Mouse (Mus musculus): ENCODE results near the gene Cnih3. TPM values are rescaled to one million over a fixed set of nuclear protein-coding genes. Genes with fewer than 3 reads are reported as not detected.

The Cnih3 gene
- 10 to 100 TPM; 51.7 to 55.9 TPM for total RNA-seq (2021)

DNA sequence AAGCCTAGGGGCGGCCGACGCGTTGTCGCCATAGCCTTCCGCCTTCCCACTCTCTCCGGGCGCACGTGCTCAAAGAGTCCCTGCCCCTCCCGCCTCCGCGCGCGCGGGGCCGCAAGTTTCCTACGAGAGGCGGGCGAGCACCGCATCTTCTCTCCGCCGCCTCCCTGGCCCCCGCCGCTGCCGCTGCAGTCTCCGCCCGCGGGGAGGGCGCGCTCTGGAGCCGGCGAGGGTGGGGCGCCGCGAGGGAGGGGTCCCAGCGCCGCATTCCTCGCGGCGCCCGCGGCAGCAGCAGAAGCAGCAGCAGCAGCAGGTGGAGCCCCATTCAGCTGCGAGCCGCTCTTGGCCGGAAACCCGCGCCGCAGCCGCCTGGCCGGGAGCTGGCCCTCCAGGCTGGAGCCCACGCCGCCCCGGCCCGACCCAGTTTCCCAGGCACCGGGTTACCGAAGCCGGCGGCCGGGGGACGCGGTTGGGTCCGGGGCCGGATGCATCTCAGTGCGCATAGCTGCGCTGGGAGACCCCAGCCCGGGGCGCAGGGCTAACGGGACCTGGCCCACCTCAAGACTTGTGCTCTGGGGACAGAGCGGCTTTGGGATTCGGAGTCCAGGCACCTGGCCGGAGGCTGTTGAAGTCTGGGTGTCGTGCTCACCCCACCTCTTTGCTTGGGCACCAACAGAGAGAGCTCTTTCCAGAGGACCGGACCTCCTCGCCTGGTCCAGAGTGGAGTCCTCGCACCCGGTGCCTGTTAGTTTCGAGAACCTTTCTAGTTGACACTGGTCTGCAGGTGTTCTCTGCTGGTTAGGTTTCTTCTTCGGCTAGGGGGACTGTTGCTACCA is at the start of gene Cnih3:
TSS of gene Cnih3 (plus strand) at position 262 of the 833 bp plus-strand sequence.
- DNase-seq: peak; percentile 57
- intact Hi-C loops (cut with DNase I): no loop called here

DNA sequence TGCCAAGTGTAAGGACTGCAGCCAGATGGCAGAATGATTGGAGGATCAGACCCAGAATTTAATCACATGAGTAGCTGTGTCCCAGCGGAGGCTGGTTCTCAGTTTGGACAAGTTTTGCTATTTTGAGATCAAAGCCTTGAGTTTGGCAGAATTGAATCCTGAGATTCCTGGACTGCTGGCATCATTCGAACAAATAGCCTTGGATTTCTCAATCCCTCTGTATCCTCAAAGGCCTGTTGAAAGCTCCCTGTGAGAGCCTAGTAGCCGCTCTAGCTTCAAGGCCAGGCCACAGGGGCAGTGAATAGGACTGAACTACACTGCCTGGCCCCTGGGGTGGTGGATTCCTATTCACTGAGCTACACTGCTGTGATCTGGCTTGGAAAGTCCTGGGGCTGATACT is 44.4 kb upstream of the Cnih3 start:
- DNase-seq: no peak
- intact Hi-C loops (cut with DNase I): no loop called here

DNA sequence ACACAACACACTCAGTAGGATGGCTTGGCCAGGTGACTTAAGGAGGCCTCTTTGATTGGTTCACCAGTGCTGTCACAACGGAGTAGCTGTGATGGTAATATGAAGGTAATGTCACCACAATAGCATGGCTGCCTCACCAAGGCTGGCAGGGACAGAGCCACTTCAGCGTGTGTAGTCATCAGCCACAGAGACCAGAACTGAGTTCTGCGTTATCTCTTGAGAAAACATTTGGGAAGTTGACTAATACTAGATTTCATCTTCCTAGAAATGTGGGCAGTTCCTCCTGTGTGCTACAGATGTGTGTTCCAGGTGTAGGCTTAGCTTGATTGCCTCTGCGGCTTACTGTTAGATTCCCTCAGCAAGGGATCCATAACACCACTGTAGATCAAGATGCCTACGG is 41.7 kb upstream of the Cnih3 start:
- no peak for DNase-seq
- intact Hi-C loops (cut with DNase I): no loop called here

DNA sequence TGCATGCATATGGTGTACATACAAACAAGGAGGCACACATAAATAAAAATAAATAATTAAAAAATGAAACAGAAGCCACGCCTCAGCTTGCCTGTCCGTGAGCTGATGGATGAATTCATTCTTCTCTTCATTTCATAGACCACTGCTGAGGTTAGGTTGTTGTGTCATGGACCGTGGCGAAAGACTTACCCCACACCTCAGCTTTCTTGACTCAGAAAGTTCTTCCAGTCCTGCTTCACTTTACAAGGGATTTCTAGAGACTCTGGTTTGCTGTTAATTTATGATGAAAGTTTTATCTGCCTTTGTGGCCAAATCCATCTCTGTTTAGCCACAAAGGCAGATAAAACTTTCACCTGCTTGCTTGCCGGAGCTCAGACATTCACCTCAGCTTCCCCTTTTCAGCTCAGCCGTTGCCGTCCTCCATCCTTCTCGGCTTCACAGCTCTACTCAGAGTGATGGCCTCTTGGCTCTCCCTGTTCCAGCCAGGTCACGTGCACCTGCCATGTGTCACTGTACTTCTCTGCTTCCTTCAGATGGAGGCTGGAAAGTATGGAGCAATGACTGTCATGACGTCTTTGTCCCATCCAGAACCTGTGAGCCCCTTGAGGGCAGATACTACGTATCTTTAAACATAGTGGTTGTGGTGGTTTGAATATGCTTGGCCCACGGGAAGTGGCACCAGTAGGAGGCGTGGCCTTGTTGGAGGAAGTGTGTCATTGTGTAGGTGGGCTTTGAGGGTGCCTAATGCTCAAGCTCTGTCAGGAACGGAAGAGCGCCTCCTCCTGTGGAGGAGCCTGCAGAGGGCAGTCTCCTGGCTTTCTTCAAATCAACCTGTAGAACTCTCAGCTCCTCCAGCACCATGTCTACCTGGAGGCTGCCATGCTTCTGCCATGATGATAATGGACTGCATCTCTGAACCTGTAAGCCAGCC is 40.0 kb upstream of the Cnih3 start:
- DNase-seq: no peak
- intact Hi-C loops (cut with DNase I): no loop called here

DNA sequence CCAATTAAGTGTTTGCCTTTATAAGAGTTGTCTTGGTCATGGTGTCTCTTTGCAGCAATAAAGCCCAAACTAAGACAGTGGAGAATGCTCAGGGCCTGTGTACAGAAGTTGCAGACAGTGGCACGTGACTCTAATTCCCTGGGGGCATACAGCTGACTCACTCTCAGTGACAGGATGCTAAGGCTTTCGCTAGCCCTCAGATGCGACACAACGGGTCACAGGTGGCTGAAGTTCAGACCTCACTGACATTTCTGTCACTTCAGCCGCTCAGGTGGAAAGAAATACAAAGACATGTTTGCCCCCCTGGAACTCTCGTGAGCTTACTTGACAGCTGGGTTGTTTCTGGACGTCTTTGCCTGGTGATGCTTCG is 39.4 kb upstream of the Cnih3 start:
- DNase-seq: no peak
- intact Hi-C loops (cut with DNase I): no loop called here

DNA sequence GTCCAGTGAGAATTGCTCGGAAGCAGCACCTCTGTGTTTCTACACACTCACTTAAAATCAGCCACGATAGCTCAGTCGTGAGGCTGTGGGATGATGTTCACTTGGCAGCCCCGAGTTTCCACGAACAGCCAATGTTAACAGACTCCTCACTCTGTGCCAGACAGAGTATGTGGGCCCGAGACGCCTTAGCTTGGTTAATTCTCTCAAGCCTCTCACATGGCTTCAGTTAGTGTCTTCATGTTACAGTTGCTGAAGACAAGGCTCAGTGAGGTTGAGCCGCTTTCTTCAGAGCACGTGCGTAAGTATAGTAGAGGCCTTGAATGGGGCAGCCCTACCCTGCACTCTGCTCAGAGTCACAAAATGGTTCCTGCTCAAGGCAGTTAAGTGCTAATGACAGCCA is 38.1 kb upstream of the Cnih3 start:
- DNase-seq: no peak

DNA sequence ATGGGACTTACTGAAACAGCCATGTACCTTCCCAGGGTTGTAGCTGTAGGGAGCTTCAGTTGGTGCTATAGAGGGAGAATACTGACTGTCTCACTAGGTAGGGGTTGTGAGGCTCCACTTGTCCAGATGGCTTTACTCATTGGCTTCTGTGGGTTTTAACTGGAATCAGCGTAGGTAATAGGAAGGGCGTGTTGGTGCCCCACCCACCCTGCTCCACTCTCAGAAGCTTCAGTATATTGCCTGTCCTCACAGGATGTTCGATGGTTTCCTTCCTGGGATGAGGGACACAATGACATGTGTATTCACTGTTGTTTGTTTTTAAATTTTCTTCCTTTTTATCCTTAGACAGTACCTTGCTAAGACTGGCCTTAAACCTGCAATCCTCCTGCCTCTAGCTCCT is 37.1 kb upstream of the Cnih3 start:
- intact Hi-C loops (cut with DNase I): no loop called here
- DNase-seq: no peak

More for the DNA sequence above, 38.1 kb upstream of the Cnih3 start:
- intact Hi-C loops (cut with DNase I): no loop called here

DNA sequence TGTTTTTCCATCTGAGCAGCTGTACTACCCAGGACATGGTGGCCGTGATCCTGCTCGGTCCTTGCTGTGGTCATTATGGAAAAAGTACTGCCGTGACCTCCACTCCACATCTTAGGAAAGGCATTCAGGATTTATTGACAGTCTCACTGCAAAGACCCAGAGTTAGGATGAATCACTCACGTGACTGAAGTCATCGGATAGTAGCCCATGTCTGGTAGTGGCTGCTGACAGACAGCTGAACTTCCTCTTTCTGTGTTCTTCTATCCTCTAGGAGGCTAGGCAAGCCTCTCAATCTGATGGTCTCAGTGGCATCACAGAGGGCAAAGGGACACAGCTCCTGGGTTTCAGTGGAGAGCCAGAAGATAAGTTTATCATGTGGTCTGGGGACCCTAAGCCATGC is 35.9 kb upstream of the Cnih3 start:
- intact Hi-C loops (cut with DNase I): no loop called here

DNA sequence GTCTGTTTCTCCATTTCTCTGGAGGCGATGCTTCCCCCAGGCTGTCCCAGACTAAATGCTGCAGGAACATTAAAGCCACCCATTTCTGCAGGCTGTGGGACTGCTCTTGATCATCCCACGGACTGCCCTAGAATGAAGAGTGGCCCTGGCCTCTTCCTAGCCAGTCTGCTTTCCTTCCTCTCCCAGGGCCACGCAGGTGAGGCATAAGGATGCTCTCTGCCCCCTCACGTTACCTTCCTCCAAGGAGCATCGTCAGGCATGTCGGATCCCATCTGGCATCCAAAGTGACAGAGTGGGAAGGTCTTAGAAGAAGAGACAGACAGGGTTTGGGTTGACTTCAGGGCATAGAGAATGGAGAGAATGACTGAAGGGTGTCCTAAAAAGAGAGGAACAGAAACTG is 33.0 kb upstream of the Cnih3 start:
- no peak for DNase-seq
- intact Hi-C loops (cut with DNase I): no loop called here

More for the DNA sequence above, 35.9 kb upstream of the Cnih3 start:
- no peak for DNase-seq

DNA sequence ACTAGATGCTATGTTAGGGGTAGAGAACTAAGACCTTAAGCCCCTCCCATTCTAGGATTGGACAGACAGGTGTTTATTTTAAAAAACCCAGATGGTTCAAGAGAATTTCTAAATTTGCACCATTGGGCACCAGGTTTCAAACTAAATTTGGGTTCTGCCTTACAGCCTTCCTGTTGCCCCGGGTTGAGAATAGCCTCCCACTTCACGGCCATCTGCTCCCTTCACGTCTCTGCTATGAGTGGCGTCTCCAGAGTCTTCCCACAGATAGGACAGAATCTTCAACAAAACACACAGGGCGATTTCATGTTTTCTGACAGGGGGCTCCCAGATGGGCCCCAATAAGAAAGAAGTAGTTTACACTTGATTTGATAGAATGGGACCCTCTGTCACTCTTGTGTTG is 31.3 kb upstream of the Cnih3 start:
- intact Hi-C loops (cut with DNase I): no loop called here
- no peak for DNase-seq

DNA sequence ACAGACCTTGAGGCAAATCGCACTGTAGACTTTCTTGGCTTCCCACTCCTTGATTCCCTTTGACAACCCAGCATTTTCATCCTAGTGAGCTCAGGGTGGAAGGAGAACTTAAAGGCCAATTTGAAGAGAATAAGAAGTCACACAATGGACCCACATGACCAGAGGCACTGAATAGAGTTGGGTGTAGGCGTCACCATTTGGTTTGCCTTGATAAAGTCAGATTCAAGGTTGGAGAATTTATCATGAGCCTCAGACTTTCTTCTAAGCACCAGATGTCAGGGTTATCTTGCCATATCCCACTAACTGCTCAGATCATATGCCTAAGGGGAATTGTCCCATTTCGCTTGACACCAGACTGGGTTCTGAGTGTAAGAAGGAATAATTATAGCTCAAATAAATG is 29.3 kb upstream of the Cnih3 start:
- intact Hi-C loops (cut with DNase I): no loop called here
- no peak for DNase-seq

DNA sequence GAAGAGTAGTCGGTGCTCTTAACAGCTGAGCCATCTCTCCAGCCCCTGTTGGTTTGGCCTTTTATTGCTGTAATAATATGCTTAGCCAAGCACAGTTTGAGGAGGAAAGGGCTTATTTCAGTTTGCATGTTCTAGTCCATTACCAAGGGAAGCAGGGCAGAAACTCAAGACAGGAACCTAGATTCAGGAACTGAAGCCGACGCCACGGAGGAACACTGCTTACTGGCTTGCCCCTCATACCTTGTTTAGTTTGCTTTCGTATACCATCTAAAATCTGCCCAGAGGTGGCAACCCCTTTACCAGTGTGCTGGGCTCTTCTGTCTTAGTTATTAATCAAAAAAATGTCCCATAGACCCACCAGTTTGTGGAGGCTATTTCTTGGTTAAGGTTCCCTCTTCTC is 25.3 kb upstream of the Cnih3 start:
- intact Hi-C loops (cut with DNase I): no loop called here
- no peak for DNase-seq

DNA sequence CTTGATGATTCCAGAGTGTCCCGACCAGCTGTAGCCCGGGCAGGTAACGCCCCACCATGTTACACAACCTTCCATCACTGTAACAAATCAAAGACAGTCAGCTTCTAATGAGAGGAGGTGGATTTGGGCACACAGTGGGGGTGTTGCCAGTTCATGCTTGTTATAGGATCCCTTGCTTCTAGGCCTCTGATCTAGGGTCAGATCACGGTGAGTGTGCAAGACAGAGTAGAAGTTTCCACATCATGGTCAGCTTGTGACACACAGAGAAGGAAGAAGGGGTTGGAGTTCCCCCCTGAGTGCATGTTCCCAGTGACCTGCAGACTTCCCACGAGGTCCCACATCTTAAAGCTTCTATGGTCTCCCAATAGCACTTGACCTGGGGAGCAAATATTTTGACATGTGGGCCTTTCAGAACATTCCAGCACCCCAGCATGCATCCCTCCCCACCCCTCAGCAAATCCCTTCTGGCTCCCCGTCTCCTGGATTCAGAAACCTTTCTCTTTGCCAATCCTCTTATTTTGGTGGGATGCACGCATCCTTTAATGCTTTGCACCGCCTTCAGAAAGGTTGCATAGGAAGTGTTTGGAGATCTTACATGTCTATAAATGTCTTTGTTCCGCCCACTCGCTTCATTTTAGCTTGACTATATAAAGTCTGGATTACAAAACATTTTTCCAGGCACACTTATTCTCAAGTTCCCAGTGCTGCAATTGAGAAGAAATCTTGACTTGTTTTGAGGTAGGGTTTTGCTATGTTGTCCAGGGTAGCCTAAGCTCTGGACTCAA is 24.6 kb upstream of the Cnih3 start:
- DNase-seq: no peak
- intact Hi-C loops (cut with DNase I): no loop called here

DNA sequence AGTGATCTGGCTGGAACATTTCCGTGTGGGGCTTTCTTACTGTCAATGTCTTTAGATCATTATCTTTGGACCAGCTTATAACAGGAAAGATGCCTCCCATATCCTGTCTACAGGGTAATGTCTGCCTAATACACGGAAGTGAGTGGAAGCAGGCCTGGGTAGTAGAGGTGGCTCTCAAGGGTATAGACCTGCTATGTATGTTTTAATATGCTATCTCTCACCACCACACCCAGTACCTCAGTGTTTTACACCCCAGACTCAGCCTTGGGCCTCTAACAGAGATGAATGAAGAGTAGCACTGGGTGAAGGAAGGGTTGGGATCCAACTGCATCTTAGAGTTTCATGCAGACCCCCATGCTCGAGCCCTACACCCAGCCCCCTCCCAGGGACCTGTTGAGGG is 23.3 kb upstream of the Cnih3 start:
- intact Hi-C loops (cut with DNase I): no loop called here
- DNase-seq: no peak

DNA sequence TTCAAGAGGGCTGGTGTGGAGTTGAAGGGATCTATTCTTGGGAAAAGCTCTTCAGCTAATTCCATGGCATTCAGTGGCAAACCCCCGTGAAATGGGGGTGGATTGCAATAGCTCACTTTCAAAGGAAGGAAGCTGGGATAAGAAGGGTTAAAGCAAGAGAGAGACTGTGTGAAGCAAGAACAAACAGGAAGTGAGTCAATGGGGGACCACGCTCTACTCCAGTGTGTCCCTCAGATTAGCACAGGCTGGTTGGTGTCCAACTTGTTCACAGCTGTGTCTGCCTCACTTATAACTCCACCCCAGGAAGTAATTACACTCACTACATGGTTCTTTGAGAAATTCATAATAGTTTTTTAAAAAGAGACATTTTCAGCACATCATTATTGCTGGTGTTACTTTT is 19.8 kb upstream of the Cnih3 start:
- no peak for DNase-seq
- intact Hi-C loops (cut with DNase I): no loop called here

DNA sequence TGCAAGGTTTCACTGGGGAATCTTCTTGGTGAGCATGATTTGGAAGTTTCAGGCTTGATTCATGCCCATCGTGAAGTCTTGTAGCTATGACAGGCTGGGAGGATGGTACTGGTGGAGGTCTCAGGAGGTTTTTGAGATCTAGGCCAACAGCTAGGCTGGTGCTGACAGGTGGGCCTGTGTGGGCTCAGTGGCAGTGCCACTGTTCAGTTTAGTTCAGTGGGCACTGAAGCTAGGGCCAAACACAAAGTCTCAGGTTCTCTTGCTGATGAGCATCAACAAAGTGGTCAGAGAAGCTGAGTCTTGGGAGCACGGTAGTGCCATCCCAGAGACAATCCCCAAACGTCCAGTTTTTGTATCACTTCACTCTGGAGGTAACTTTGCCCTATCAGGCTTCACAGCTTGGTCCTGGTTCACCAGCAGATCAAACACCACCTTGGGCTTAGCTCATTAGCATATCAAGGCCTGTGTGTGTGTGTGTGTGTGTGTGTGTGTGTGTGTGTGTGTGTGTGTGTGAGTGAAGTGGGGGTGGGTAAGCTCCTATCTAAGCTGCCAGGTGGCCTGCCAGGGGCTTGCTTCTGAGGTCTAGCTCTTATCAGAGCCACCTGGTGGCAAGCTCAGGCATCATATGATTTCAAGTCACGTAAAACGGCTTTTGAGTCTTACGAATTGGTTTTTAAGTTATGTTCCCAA is 18.0 kb upstream of the Cnih3 start:
- DNase-seq: no peak
- intact Hi-C loops (cut with DNase I): no loop called here

DNA sequence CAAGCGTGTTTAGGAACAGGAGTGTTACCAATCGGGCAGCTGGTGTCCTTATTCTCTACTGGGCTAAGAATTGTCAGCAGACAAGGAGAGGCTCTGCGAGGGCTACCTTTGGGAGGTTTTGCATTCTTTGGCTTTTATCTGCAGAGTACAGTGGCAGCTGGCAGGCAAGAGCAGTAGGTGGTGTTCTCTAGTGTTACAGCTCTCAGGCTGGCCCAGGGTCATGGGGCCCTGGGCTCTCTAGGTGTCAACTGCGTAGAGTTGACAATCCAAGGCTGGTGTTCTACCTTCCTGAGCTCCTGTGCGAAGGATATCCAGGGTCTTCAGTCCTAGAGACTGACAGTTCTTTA is 17.4 kb upstream of the Cnih3 start:
- DNase-seq: no peak
- intact Hi-C loops (cut with DNase I): no loop called here

DNA sequence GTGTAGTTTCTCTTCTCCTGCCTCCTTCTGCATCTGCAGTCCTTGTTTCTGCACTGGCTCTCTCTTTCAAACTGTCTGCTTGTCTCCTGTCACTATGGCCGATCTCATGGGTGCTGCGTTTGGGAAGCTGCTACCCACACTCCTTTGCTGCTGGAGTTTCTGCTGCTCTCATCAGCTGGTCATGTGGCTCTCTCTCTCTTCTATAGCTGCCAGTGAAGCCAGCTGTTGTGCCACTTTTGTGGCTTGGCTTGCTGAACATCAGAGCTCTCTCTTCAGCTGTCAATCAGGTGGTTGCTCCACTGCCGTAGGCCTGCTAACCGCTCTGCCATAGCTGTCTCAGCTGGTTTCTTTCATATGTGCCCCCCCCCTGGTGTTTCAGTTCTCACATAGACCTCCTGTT is 17.0 kb upstream of the Cnih3 start:
- intact Hi-C loops (cut with DNase I): no loop called here
- DNase-seq: no peak

DNA sequence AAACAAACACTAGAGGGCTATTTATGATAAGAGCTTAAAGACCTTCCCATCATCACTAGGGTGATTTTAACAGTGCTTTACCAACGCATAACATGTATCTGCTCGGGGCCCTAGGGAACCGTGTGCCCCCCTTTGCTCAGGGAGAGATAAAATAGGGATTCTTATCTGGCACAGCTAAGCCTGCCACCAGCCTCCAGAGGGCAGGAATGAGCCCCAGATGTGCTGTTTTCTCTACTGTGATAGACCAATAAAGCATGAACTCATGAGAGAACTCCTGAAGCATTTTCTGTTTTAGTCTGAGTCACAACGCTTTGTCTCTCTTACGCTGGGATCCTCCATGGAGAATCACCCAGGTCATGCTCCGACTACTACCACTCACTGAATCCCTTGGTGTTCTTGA is 15.6 kb upstream of the Cnih3 start:
- intact Hi-C loops (cut with DNase I): no loop called here
- no peak for DNase-seq

DNA sequence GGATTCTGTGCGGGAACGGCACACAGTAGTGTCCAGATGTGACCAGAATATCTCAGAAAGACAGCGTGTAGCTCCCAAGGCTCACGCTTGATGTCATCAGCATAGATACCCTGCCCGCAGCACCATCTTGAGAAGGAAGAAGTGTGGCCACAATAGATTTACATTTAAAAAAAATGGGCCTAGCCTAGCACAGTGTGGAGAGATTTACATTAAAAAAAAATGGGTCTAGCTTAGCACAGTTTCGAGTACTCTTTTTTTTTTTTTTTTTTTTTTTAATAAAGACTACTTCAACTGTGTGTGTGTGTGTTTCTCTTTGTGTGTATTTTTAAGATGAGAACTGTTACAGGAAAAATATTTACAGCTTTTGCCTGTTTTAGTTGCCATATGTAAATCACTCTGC is 13.3 kb upstream of the Cnih3 start:
- intact Hi-C loops (cut with DNase I): no loop called here
- no peak for DNase-seq

DNA sequence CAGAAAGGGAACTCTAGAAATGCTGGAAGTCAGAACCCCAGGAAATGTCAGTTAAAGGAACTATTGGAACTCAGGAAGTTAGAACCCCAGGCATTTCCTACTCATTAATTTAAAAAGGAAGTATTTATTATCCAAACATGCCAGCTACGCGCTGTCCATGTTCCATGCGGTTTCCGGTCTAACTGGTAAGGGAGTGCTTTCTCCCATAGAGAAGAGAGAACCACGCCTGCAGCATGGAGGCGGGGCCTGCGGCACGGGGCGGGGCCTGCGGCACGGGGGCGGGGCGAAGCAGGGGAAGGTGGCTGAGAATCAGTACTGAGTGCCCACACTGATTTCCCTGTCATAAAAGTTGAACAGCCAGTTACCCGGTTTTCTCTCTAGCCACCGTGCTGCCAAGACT is 6.9 kb upstream of the Cnih3 start:
- intact Hi-C loops (cut with DNase I): loop anchor here (5.0 kb wide), 1 partner anchor 63 kb away; no protein-coding TSS in a partner anchor
- DNase-seq: no peak

All from left cerebral cortex, postnatal 4 days (tissue).